Mouse (Mus musculus) monocyte, adult 5-6 weeks (primary cell): ENCODE data around the gene Socs4. TPM values are rescaled to one million over a fixed set of nuclear protein-coding genes. Genes with fewer than 3 reads are reported as not detected.
A peak's percentile ranks its signal among the peaks of the same experiment; 100 is the strongest.

Source experiments
- ATAC-seq: fragments of 153-309, 156-312 bp; replicated peaks from 2 replicates; pipeline ENCODE4 v1.8.0; 2017; ENCODE audit warnings: mild to moderate bottlenecking; ENCODE audit not compliant: low TSS enrichment, insufficient number of reproducible peaks, severe bottlenecking, poor library complexity, low FRiP score
- total RNA-seq: library from RNA; stranded (forward); fragments of 200-1000, 200-491, 200-594 nt; gene quantifications from 3 replicates; pipeline ENCODE4 v1.2.3, GENCODE M21; 2017

The Socs4 gene
- total RNA-seq, 1 experiment from 2014 or later: 46.3 TPM

DNA sequence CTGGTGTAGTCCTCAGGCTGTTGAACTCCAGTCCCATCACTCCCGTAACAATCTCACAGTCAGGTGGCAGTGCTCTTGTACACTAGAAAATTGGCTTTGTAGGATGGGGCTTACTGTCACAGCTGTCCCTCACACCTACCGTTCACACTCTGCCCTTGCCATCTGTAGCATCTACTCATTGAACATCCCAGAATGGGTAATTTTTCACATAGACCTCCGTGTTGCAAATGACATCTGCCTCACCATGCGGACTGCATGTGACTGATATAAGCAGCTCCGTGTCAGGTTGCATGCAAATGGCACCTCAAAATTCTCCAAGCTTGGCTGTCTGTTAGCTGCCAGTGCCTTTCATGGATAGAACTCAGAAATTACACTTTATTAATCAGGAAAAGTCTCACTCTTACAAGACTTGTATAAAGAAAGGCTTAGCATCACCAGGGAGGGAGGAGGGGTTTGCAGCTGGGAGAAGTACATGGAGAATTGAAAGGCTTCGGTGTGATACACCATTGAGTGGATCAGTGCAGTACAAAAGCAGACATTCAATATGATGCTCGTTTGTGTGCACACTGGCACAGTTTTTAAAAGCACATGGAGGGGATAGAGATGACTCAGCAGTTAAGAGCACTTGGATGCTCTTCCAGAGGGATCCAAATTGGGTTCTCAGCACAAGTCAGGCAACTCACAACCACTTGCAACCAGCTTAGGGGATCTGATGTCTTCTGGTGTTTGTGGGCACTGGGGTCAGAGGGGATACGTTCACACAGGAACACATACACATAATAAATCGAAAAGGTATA, 49.4 kb downstream of the Socs4 start:
- no peak for ATAC-seq

DNA sequence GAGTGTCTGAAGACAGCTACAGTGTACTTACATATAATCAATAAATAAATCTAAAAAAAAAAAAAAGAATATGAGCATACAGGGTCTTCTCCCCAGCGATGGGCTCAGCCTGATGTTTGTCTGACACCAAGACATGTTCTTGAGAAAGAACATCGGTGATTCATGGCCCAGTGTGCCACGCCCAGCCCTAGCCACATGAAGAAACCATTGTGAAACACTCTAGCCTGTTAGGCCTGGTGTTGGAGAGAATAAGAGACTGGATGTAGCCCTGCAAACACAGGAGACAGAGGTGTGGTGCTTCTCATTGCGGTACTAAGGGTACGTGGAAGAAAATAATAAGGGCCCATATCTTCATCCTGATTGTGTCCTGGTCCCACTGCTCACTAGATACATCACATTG, 50.6 kb downstream of the Socs4 start:
- peak; percentile 79 for ATAC-seq

DNA sequence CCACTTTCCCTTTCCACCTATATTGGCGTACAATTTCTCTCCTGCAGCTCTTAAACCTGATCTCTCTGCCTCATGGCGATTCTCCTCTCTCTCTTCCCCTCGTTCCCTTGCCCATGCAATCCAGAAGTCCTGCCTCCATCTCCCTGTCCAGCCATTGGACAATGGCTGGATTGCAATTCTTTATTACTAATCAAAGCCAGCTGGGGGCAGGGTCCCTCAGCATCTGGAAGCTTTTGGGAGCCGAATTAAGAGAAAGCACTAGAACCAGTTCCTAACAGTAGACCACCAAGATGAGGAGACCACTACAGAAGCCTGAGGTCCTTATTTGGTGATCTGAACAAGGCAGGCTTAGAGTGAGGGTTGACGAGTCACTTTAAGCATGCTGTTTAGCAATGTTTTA, 55.2 kb downstream of the Socs4 start:
- ATAC-seq: no peak

DNA sequence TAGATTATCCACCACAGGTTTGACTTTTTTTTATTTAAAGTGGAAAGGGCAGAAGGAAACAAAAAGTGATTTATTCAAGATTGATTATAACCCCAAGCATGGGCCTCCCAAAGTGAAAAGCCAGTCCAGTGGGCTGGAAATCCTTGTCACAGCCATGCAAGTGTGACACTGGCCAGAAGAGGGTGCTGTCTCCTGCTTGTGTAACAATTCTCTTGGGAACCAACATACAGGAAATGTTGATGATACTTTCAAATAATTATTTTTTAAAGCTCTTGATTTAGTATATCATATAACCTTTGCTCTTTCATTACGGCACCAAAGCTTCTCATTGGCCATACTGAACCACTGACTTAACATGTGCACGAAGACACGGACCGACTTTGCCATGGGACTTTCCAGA, 58.1 kb downstream of the Socs4 start:
- ATAC-seq: peak; percentile 74

DNA sequence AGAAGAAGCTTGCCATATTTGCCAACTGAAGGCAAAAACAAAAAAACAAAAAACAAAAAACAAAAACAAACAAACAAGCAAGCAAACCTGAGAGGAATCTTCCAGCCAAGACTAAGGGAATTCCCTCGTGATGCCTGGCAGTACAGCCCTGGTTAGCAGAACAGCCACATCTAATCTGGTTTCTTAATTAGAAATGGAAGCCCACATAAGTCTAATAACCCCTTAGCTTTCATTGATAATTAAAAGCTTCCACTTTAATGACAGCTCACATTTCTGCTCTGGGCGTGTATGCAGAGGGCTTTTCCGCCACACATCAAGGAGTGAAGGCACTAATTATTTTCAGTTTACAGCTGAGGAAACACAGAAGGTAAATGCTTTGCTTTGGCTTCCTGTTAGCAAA, 58.6 kb downstream of the Socs4 start:
- no peak for ATAC-seq

DNA sequence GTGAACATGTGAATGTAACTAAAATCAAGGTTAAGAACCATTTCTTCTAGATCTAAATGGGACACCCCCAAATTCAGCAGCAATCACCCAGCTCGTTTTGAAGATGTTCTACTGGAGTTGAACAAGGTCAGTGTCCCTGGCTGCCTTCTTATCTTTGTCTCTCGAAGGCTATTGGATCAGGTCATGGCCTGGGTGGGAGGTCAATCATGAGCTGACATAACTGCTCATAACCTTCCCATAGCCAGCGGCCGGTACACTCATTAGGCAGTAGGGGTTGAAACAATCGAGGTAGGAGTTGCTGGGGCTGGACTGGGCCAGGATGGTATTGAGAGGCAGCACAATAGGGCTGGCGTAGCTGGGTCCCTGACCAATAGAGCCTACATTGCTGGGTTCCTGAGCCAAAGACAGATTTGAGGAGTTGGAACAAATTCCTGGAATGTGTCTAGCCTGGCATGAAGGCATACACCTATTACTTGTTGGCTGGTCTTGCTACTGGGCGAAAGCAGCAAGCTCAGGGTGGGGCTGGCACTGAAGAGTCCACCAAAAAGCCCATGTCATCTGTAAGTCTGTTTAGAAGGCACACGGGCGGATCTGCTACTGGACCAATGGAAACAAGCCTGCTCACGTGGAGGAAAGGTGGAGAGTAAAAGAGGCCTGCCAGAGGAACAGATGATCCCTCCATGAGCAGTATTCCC, 63.6 kb downstream of the Socs4 start:
- ATAC-seq: no peak

DNA sequence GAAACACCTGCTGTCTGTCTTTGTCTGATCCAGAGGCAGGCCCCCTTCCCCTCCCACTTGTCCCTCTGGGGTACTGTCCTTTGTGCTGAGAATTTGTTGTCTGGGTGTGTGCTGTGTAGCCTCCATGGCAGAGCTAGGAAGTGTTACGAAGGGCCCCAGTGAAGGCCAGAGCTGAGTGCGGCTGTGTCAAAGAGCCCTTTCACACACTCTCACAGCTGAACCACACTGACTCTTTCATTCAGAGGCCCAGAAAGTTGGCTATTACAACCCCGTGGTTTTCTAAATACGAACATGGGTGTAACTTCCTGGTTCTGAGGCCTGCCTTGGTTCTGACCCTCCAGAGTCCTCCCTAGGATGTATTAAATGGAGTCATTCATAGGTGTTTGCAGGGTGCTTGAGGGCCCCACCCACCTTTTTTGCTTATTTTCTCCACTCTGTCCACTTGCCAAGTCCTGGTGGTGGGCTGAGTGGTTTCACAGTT, 65.1 kb downstream of the Socs4 start:
- ATAC-seq: peak; percentile 62

Other genes starting within 250 kb of the Socs4 start
- gene Gch1, start 87.5 kb upstream of the Socs4 start, total RNA-seq: 19.6 to 32.1 TPM (median 28.6 TPM) in 3 replicates
- 12.2 to 20.8 TPM (median 15.2 TPM) in 3 replicates for gene Wdhd1, start 74 bp upstream of the Socs4 start, total RNA-seq
- 48.9 to 87.0 TPM (median 54.2 TPM) in 3 replicates for gene Mapk1ip1l, start 21.3 kb downstream of the Socs4 start, total RNA-seq
- 98.5 to 263 TPM (median 189 TPM) in 3 replicates for gene Lgals3, start 90.8 kb downstream of the Socs4 start, total RNA-seq
- gene Dlgap5, start 141.5 kb downstream of the Socs4 start, total RNA-seq: 2.2 to 12.5 TPM (median 10.1 TPM) in 3 replicates
- gene Fbxo34, start 173.5 kb downstream of the Socs4 start, total RNA-seq: 18.2 to 39.0 TPM (median 26.4 TPM) in 3 replicates